Mouse (Mus musculus) R1 (cell line): Measurements from ENCODE around the gene Rabep1.

Experiments
- DNase-seq: peaks from one replicate; pipeline ENCODE4 v3.0.0-alpha.2; 2018; ENCODE audit warnings: low read depth, low spot score

Gene Rabep1

DNA sequence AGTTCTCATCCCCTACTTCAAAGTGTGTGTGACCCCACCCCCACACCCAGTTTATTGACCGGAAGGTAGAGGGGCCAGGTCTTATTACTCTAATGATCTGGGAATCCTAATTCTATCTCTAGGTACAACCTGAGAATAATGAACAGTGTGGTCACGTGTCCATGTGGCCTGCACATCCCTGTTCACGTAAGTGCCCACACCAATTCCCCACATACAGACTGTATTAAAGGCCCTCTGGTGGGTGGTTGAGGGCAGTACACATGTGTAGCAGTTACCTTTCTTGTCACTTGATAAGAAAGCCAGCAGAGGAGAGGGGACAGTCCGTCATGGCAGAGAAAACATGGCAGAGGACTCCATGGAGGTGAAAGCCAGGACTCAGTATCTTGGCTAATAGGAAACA is 129.4 kb downstream of the Rabep1 start:
- DNase-seq: peak; percentile 79

DNA sequence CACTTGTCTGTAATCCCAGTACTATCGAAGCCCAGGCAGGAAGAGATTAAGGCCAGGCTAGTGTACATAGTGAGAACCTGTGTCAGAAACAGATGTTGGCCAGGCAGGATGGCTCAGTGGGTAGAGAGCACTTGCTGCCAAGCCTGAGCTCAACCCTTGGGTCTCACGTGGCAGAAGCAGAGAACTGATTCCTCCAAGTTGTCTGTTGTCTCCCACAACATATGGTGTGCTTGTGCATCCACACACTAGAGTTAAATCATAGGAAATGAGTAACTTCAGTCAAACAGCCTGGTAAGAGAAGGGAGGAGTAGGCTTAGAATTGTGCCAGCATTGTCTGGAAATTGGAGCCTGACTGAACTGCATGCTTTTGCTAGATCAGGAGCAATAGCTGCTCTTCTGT is 130.6 kb downstream of the Rabep1 start:
- no peak for DNase-seq

GRCm38 (mm10) chr11:70977293-70977692 is 132.7 kb downstream of the Rabep1 start:
- no peak for DNase-seq

DNA sequence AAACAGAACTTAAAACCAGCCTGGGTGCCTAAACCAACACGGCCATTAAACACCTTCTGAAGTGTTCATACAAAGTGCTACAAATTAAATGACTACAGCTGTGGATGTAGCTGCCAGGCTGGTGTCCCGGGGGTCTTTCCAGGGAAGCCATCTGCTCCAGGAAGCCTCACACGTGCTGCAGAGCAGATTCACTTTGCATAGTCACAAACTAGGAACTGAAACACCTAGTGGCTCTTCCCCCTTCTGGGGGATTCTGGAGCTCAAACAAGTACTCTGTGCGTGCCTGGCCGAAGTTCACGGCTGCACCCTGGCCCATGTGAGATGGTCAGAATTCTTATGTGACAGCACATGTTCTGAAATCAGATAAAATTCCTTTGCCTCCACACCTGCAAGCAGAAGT is 135.7 kb downstream of the Rabep1 start:
- peak; percentile 24 for DNase-seq

DNA sequence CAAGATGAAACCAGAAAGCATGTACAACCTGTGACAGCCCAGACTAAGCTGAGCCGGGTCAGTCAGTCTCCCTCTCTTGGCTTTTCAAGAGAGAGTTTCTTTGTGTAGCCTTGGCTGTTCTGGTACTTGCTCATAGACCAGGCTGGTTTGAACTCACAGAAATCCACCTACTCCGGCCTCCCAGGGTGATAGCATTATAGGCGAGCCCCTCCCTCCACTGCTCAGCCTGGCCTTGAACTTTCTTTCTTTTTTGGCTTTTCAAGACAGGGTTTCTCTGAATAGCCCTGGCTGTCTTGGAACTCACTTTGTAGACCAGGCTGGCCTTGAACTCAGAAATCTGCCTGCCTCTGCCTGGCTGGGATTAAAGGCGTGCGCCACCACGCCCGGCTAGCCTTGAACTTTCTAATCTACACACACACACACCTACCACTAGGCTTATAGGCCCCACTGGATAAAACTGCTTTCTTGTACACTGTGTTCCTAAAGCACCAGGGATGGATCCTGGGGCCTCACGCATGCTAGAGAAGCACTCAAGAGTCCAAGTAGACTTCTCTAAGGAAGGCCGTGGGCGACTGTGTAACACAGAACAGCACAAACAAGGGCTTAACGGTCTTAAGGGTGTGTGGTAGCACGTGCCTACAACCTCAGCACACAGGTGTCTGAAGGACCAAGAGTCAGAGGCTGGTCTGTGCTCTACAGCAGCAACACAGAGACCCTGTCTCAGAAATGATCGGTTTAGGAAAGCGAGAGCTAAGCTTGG is 136.4 kb downstream of the Rabep1 start:
- DNase-seq: peak; percentile 84

GRCm38 (mm10) chr11:70982030-70982429 is 137.5 kb downstream of the Rabep1 start:
- DNase-seq: no peak

- DNase-seq: peak; percentile 91
Measured at GRCm38 (mm10) chr11:70982557-70983228, 138.1 kb downstream of the Rabep1 start, which contains the start of gene C1qbp. TSS of gene C1qbp (minus strand) at chr11:70983026.
